Mouse (Mus musculus): Measurements from ENCODE around the gene Rbm15b. TPM values are rescaled to one million over a fixed set of nuclear protein-coding genes. Genes with fewer than 3 reads are reported as not detected.

The Rbm15b gene
- polyA plus RNA-seq, 1 experiment from 2014 or later = 12.6 TPM

GRCm38 (mm10) chr9:106876666-106877065, 10.6 kb downstream of the Rbm15b start:
- peaks cover 28% of the 10 kb centered on the region for H3K36me3 ChIP-seq (ENCODE audit: control insufficient read depth, insufficient read depth, low read length)
- H3K4me2 ChIP-seq (ENCODE audit: low read length) = no peak overlapping the region
- WGBS = 94% methylated on average over 3 of the region's 3 CpGs
- no peak overlapping the region for H3K27ac ChIP-seq (ENCODE audit: low read length)
- no peaks in the 10 kb centered on the region for H3K9me3 ChIP-seq (replicated peaks; ENCODE audit: control insufficient read depth, low read length, poor library complexity, severe bottlenecking)
- no peaks in the 10 kb centered on the region for H3K27me3 ChIP-seq (ENCODE audit: control insufficient read depth, insufficient read depth, low read depth, low read length)
- no peak for ATAC-seq
- peaks cover 4% of the 10 kb centered on the region; the same call in 1 of the 2 replicates for H3K4me1 ChIP-seq (ENCODE audit: control insufficient read depth, insufficient read depth, low read length)
- H3K4me3 ChIP-seq (ENCODE audit: low read depth, low read length) = no peak overlapping the region
- no peak overlapping the region for H3K9ac ChIP-seq (ENCODE audit: low read depth, low read length)

GRCm38 (mm10) chr9:106874216-106874615, 13.0 kb downstream of the Rbm15b start:
- no peak overlapping the region for H3K9ac ChIP-seq (ENCODE audit: low read depth, low read length)
- no peak for ATAC-seq
- no peak overlapping the region for H3K4me3 ChIP-seq (ENCODE audit: low read depth, low read length)
- peaks cover 23% of the 10 kb centered on the region for H3K36me3 ChIP-seq (ENCODE audit: control insufficient read depth, insufficient read depth, low read length)
- no peaks in the 10 kb centered on the region for H3K4me1 ChIP-seq (ENCODE audit: control insufficient read depth, insufficient read depth, low read length)
- no peak overlapping the region for H3K27ac ChIP-seq (ENCODE audit: low read length)
- no peaks in the 10 kb centered on the region for H3K9me3 ChIP-seq (replicated peaks; ENCODE audit: control insufficient read depth, low read length, poor library complexity, severe bottlenecking)
- no peak overlapping the region for H3K4me2 ChIP-seq (ENCODE audit: low read length)
- H3K27me3 ChIP-seq (ENCODE audit: control insufficient read depth, insufficient read depth, low read depth, low read length) = no peaks in the 10 kb centered on the region
- whole genome bisulfite sequencing = 85% methylated on average over 5 of the region's 5 CpGs

GRCm38 (mm10) chr9:106858036-106858435, 29.2 kb downstream of the Rbm15b start:
- H3K4me2 ChIP-seq (ENCODE audit: low read length) = no peak overlapping the region
- no peak overlapping the region for H3K9ac ChIP-seq (ENCODE audit: low read depth, low read length)
- H3K9me3 ChIP-seq (replicated peaks; ENCODE audit: control insufficient read depth, low read length, poor library complexity, severe bottlenecking) = no peaks in the 10 kb centered on the region
- 94% methylated on average over 11 of the region's 11 CpGs for WGBS
- no peak overlapping the region for H3K27ac ChIP-seq (ENCODE audit: low read length)
- no peaks in the 10 kb centered on the region for H3K4me1 ChIP-seq (ENCODE audit: control insufficient read depth, insufficient read depth, low read length)
- H3K27me3 ChIP-seq (ENCODE audit: control insufficient read depth, insufficient read depth, low read depth, low read length) = no peaks in the 10 kb centered on the region
- H3K4me3 ChIP-seq (ENCODE audit: low read depth, low read length) = no peak overlapping the region
- no peak for ATAC-seq
- peaks cover 45% of the 10 kb centered on the region for H3K36me3 ChIP-seq (ENCODE audit: control insufficient read depth, insufficient read depth, low read length)

DNA sequence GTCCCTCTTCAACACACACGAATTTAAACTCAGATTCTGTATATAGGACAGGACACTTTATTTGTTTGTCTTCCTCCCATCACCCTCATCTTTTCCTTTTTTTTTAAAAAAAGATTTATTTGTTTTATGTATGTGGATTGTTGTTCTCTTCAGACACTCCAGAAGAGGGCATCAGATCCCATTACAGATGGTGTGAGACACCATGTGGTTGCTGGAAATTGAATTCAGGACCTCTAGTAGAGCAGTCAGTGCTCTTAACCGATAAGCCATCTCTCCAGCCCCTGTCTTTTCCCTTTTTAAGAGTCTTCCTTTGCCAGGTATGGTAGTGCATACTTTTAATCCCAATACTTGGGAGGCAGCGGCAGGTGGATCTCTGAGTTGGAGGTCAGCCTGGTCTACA, 30.6 kb downstream of the Rbm15b start:
- no peak for ATAC-seq
- no peak overlapping the region for H3K27ac ChIP-seq (ENCODE audit: low read length)
- H3K4me3 ChIP-seq (ENCODE audit: low read depth, low read length) = no peak overlapping the region
- H3K9me3 ChIP-seq (replicated peaks; ENCODE audit: control insufficient read depth, low read length, poor library complexity, severe bottlenecking) = no peaks in the 10 kb centered on the region
- peaks cover 42% of the 10 kb centered on the region for H3K36me3 ChIP-seq (ENCODE audit: control insufficient read depth, insufficient read depth, low read length)
- no peaks in the 10 kb centered on the region for H3K27me3 ChIP-seq (ENCODE audit: control insufficient read depth, insufficient read depth, low read depth, low read length)
- 82% methylated on average over 3 of the region's 3 CpGs for WGBS
- H3K4me1 ChIP-seq (ENCODE audit: control insufficient read depth, insufficient read depth, low read length) = no peaks in the 10 kb centered on the region
- no peak overlapping the region for H3K4me2 ChIP-seq (ENCODE audit: low read length)
- H3K9ac ChIP-seq (ENCODE audit: low read depth, low read length) = no peak overlapping the region

DNA sequence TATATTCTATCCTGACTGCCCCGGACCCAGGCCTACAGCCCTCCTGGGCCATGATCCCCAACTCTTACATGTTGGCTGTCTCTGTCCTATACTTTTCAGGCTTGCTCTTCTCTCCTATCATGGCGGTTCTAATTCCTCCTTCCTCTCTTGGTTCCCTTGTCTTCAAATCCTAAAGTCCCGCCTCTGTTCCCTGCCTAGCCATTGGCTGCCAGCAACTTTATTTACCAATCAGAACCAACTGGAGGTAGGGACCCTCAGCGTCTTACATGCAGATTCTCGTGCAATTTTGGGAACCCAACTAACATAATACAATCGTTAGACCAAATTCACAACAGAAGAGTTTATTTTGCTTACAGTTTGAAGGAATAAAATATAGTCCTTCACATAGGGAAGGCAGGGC, 44.4 kb downstream of the Rbm15b start:
- Histone ChIP-seq H3K4me2 (ENCODE audit: low read length) (no peak overlapping the region), H3K4me3 (ENCODE audit: low read depth, low read length) (no peak overlapping the region), H3K4me1 (ENCODE audit: control insufficient read depth, insufficient read depth, low read length) (no peaks in the 10 kb centered on the region), H3K27me3 (ENCODE audit: control insufficient read depth, insufficient read depth, low read depth, low read length) (no peaks in the 10 kb centered on the region), H3K27ac (ENCODE audit: low read length) (no peak overlapping the region), H3K9me3 (replicated peaks; ENCODE audit: control insufficient read depth, low read length, poor library complexity, severe bottlenecking) (no peaks in the 10 kb centered on the region), H3K36me3 (ENCODE audit: control insufficient read depth, insufficient read depth, low read length) (peaks cover 37% of the 10 kb centered on the region), H3K9ac (ENCODE audit: low read depth, low read length) (no peak overlapping the region)
- WGBS = 96% methylated on average over 6 of the region's 6 CpGs
- ATAC-seq = no peak

- ATAC-seq = no peak
- Histone ChIP-seq H3K9ac (ENCODE audit: low read depth, low read length) (no peak overlapping the region), H3K4me1 (ENCODE audit: control insufficient read depth, insufficient read depth, low read length) (no peaks in the 10 kb centered on the region), H3K4me2 (ENCODE audit: low read length) (no peak overlapping the region), H3K4me3 (ENCODE audit: low read depth, low read length) (no peak overlapping the region), H3K27me3 (ENCODE audit: control insufficient read depth, insufficient read depth, low read depth, low read length) (no peaks in the 10 kb centered on the region), H3K27ac (ENCODE audit: low read length) (no peak overlapping the region), H3K36me3 (ENCODE audit: control insufficient read depth, insufficient read depth, low read length) (peaks cover 31% of the 10 kb centered on the region), H3K9me3 (replicated peaks; ENCODE audit: control insufficient read depth, low read length, poor library complexity, severe bottlenecking) (no peaks in the 10 kb centered on the region)
- 100% methylated on average over 1 of the region's 1 CpGs for WGBS
Observed at GRCm38 (mm10) chr9:106840569-106840968, 46.7 kb downstream of the Rbm15b start.

Other genes with a start within 250 kb of the Rbm15b start
- gene Grm2, start 231.3 kb downstream of the Rbm15b start, polyA plus RNA-seq (2015; fragmentation: Nextera tagmentation; extraction: Ambion mirVana) = 24.3 and 24.6 TPM in 2 replicates
- gene Tex264, start 201.5 kb downstream of the Rbm15b start, polyA plus RNA-seq (2015; fragmentation: Nextera tagmentation; extraction: Ambion mirVana) = 67.0 and 75.7 TPM in 2 replicates
- 5.2 and 6.4 TPM in 2 replicates for gene Rad54l2, start 98.2 kb downstream of the Rbm15b start, polyA plus RNA-seq (2015; fragmentation: Nextera tagmentation; extraction: Ambion mirVana)
- 20.4 and 23.2 TPM in 2 replicates for gene Dcaf1, start 65.6 kb downstream of the Rbm15b start, polyA plus RNA-seq (2015; fragmentation: Nextera tagmentation; extraction: Ambion mirVana)
- gene Manf, start 4.6 kb upstream of the Rbm15b start, polyA plus RNA-seq (2015; fragmentation: Nextera tagmentation; extraction: Ambion mirVana) = 180 and 183 TPM in 2 replicates